Mouse (Mus musculus) megakaryocyte progenitor cell, adult 5-6 weeks (primary cell): ENCODE measurements around the gene Caskin1. TPM values are rescaled to one million over a fixed set of nuclear protein-coding genes. Genes with fewer than 3 reads are reported as not detected.

ENCODE experiments used
- ATAC-seq: replicated peaks from 2 replicates; pipeline ENCODE4 v1.8.0; 2016; ENCODE audit warnings: mild to moderate bottlenecking, moderate TSS enrichment, inconsistent platforms; ENCODE audit not compliant: poor library complexity
- total RNA-seq, 2 experiments: library from RNA; stranded (forward) in 1 of 2; stranded (reverse) in 1 of 2; fragments of 157-497, 149-512 nt in 1 of 2; fragments of 200-1000 nt in 1 of 2; gene quantifications; 2 replicates each; pipeline versions ENCODE4 v1.2.3 to v1.2.4; 2015 to 2017

The Caskin1 gene
- total RNA-seq, 2 experiments from 2014 or later = not detected

DNA sequence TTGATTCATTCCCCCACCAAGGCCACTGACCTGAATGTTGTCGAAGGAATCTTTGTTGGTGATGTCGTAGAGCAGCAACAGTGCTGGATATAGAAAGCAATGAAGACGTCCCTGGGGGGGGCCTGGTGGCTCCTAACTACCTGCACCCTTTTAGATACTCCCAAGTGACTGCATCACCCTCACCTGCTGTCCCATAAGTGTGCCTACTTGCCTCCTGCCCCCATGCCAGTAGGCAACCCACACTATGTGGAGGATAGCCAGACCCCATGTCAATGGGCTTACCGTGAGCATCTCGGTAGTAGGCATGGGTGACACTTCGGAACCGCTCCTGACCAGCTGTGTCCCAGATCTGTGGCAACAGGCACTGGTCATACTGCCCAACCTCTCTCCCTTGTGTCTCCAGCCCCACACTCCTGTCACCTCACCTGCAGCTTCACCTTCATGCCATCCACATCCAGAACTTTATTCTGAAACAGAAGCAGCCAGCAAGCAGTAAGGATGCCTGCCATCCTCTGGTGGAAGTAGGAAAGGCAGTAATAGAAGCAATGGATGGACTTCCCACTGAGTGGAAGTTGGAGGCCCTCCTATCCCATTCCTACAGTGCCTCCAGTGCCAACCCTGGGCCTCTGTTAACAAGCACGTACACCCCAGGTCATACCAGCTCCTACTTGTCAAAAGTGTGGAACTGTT lies 42.1 kb downstream of the Caskin1 start:
- no peak for ATAC-seq

DNA sequence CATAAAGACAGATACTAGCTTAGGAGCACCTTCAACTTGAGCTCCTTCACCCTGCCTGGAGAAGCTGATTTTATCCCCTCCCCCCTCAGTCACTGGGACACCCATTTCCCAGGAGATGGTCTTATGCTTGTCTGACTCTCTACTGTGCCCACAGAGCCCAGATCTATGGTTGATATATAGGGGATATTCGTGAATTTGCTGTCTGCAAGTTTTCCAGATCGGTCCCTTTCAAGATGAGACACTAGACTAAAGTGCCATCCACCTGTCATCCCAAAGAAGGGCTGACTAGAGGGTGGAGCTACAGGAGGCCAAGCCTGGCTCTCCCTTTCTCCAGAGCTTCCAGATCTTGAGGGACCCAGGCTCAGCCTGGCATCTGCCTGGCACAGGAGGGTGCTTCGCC lies 42.7 kb downstream of the Caskin1 start:
- ATAC-seq = no peak

DNA sequence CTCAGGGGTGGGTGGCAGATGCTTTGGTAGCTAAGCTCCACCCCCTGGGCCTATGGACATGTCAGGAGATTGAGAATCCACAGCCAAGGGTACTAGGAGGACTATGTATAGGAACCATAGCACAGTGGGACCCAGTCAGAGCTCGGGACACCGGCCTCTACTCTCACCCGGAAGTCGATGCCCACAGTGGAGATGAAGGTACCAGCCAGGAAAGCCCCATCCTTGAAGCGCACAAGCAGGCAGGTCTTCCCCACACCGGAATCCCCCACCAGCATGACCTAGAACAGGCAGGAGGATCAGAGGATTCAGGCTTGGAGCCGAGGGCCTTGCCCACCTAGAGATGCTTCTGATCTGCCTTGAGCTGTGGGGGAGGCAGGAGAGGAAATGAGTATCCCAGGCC lies 43.6 kb downstream of the Caskin1 start:
- ATAC-seq = no peak

DNA sequence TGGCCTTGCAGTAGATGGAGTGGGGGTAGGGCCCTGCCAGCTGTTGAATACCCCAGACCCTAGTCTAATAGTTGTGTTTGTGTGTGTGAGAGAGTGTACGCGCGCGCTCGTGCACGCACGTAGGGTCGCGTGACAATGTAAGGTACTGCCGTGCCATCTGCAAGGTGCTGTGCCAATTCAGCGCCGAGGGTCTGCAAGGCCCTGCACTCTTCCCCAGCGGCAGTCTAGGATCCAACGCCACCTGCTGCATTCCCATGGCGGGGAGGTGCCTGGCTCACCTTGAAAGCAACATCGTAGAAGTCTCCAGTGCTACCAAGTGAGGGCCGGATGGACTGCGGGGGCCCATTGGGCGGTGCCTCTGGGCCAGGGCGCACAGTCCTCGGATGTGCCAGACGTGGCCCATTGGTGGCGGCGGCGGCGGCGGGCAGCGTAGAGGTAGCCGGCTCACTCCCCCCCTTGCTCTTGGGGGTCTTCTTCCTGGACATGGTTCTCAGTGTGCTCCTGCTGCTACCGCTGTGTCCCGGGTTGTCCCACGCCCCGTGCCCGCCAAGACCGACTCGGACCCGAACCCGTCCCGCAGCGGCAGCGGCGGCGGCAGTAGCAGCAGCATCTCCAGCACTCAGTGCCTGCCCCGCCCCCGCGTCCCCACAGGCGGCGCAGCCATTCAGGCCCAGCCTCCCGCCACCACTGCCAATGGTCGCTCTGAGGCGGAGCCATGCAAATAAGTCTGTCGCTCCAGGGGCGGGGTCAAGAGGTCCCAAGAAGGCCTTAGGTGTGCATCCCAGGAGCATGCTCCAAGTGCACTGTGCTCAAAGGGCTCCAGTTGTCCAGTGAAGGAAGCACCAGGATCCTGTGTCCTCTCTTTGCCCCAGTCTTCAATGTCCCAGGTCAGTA lies 44.9 kb downstream of the Caskin1 start:
- peak; percentile 91 for ATAC-seq

DNA sequence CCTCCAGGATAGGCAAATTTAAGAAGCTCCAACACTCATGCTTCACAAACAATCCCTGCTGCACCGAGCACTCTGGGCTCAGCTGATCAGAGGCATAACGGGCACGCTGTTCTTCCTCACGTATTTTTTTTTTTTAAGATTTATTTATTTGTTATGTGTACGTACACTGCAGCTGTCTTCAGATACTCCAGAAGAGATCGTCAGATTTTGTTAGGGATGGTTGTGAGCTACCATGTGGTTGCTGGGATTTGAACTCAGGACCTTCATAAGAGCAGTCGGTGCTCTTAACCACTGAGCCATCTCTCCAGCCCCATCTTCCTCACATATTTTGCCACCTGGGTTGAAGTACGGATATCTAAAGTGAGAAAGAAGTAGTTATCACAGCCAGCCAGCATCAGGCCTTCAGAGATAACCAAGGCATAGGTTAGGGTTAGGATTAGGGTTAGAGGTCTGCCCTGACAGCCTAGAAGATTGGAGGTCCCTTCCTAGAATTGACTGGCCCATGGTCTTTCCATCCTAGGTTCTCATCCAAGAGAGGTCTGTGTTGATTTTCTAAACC lies 45.8 kb downstream of the Caskin1 start, which contains the start of gene Rab26:
Gene Rab26 (minus strand): TSS at position 51 of the 559 bp plus-strand sequence.
- ATAC-seq = peak; percentile 9; the same call in 1 of the 2 replicates

DNA sequence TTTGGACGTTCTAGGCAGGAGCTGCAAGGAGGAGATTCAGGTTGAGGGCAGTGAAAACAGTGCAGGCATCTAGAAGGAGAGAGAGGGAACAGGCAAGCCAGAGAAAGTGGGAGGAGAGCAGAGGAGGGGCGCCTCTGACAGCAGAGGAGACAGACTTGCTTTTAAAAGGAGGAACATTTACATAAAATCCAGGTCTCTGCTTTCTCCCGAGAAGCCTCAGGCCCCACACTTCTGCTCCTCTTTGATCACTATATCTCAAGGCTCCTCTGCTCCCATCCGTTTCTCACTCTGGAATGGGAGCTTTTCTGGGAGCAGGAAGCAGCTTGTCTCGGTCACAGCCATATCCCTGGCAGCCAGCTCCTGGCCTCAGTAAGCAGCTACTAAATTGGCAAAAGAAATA lies 46.9 kb downstream of the Caskin1 start:
- ATAC-seq = no peak

DNA sequence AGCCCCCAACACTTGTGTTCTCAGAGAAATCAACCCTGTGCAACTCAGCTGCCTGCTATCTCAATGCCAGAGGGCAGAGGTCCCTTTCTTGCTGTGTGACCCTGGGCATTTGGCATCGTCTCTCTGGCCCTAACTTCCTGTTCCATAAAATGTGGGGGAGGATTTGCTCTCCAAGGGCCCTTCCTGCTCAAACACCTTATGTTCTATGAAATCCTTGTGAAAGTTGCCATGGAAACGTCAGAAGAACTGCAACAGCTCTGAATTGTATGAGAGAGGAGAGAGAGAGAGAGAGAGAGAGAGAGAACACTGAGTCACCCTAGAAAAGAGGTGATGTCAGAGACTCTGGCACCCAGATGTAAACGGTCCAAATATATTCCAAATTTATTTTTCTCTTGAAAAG lies 49.1 kb downstream of the Caskin1 start:
- ATAC-seq = no peak

DNA sequence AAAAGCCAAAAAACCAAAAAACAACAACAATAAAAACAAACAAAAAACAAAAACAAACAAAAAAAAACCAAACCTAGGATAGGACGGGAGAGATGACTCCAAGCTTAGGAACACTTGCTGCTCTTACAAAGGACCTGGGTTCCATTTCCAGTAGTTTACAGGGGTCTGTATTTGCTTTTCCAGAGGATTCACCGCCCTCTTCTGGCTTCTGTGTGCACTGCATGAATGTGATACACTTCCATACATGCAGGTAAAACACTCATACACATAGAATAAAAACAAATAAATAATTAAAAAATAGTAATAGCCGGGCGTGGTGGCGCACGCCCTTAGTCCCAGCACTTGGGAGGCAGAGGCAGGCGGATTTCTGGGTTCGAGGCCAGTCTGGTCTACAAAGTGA lies 50.5 kb downstream of the Caskin1 start:
- ATAC-seq = peak; percentile 62

DNA sequence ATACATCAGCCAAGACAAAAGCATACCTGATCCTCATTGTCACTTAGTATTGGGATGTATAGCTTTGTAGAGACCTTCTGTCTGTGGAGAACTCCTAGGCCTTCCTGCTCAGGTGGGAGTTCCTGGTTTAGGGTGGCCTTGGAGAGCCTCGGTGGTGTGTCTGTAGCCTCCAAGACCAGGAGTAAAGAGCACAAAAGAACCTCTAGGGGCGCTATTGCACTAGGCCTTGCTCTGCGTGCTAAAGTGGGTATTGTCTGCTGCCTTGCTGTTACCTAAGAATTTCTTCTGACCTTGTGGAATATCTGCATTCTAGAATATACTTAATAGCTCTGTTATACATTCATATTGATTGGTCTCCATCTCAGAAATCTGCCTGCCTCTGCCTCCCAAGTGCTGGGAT lies 52.0 kb downstream of the Caskin1 start:
- ATAC-seq = peak; percentile 99

DNA sequence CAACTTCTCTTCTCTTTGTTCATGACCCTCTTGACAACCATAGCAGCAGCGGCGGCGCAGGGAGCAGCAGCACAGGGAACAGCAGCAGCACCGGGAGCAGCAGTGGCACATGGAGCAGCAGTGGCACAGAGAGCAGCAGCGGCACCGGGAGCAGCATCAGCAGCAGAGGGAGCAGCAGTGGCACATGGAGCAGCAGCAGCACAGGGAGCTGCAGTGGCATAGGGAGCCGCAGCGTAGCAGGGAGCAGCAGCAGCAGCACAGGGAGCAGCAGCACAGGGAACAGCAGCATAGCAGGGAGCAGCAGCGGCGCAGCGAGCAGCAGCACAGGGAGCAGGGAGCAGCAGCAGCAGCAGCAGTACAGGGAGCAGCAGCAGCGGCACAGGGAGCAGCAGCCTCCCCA lies 56.2 kb downstream of the Caskin1 start:
- ATAC-seq = no peak

DNA sequence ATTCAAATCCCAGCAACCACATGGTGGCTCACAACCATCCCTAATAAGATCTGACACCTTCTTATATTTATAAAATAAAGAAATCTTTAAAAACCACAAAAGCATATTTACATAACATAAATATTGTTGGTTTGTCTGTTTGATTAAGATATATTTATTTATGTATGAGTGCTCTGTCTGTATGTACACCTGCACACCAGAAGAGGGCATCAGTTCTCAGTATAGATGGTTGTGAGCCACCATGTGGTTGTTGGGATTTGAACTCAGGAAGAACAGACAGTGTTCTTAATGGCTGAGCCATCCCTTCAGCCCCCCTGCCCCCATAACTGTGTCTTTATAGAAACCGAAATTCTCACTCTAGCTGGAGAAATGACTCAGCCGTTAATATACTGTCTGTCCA lies 56.8 kb downstream of the Caskin1 start:
- ATAC-seq = no peak

DNA sequence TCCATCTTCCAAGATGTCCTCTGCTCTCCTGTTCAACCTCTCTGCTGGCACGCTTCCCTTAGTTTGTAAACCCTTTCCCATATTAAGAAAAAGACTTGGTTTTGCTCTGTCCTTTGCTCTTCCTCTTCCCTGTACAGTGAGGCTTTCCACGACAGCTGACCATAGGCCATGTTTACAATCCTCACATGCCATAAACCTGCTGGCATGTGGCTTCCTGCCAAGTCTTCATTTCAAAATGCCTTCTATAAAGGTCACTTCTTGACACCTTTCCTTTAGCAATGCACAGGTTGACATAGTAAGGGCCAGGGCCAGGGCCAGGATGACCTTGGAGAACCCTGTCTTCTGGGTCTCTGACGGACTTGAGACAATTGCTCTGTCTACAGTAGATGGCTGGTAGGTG lies 57.8 kb downstream of the Caskin1 start:
- no peak for ATAC-seq

DNA sequence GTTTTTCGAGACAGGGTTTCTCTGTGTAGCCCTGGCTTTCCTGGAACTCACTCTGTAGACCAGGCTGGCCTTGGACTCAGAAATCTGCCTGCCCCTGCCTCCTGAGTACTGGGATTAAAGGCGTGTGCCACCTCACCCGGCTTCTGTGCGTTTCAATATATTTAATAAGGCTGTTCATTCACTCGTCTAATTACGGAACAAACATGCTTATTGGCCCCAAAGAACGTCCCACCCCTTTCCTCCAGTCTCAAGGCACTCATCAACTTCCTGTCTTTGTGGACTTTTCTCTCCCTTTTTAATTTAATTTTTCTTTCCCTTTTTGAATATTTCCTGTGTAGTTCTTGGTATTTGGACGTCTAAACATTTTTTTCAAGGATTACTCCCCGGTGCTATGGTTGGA lies 60.0 kb downstream of the Caskin1 start:
- 0 out of 2 replicates have a peak, but pooled peaks have one; percentile 17 for ATAC-seq

DNA sequence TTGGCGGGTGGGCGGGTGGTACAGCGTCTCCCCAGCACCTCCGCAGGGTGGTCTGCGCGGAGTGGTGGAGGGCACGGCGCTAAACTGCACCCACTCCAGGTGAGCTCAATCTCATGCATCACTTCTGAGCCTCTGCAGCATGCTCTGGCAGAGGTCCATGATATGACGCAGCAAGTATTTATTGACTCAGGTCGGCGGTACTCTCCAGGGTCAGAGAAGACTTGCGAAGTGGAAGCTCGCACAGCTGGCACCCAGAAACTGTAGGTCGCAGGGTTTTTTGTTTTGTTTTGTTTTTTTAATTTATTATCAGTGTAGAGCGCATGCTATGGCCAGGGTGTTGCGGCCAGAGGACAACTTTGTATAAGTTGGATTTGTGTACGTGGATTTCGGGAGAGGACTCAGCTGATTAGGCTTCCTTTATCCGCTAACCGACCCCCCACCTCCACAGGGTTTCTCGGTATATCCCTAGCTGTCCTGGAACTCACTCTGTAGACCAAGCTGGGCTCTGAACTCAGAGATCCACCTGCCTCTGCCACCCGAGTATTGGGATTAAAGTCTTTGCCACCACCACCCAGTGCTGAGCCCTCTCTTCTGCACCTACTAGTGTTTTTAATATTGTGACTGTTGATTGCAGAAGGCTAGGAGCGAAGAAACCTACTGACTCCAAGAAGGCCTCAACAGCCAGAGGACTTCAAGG lies 60.7 kb downstream of the Caskin1 start:
- ATAC-seq = peak; percentile 36

DNA sequence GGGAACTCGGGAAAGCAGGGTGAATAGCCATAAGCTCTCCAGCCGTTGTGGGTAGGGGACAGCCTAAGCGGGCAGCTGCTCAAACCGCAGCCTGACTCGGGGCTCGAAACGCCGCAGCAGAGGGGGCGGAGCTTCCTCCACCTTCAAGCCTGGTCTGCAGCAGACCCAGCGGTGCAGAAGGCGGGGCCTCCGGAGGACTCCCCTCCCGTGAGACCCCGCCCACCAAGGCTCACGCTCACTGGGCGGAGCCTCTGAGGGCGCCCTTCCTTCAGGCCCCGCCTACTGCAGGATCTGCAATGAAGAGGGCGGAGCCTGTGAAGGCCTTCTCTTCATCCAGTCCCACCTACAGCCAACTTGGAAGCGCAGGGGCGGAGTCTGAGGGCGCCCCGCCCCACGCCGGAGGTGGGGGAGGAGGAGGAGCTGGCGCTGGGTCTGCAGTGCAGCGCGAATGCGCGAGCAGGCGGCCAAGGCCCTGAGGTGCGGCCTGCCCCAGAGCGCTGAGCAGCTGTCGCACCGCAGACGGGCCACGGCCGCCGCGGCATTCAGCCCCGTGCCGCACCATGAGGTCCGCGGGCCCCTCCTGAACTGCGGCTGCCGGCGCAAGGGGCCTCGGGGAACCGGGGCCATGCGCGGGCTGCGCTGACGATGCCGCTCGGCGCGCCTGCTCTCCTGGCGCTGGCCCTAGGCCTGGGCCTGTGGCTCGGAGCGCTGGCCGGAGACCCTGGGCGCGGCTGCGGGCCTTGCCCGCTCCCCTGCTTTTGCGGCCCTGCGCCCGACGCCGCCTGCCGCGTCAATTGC lies 61.4 kb downstream of the Caskin1 start, which contains the start of gene Pkd1:
Gene Pkd1 (plus strand): TSS at position 217 of the 798 bp plus-strand sequence.
- ATAC-seq = peak; percentile 91

DNA sequence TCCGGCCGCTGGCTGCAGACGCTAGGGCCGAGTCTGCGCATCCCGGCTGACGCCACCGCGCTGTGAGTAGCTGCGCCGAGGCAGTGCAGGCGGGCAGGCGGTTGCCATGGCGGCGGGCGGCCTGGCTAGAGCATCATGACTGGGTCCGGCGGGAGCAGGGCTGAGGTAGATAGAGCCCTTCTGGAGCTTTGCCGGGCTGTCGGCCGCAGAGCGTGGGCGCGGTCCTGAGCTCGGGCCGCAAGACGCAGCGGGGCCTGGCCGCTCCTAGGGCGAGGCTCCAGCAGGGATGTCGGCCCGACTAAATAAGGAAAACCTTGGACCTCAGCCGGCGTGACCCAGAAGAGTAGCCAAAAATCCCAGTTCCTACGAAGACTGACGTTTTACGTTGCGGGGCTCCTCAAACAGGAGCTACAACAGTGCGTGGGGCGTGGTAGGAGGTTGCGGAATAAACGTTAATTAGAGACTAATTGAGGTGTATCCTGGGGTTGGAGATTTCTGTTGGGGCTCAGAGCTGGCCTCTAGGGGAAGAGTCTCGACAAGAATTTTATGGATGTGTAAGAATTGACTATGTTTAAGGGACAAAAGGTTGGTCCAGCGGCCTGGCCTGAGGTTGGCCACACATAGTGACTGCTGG lies 62.1 kb downstream of the Caskin1 start:
- peak; percentile 24; the same call in 1 of the 2 replicates for ATAC-seq

DNA sequence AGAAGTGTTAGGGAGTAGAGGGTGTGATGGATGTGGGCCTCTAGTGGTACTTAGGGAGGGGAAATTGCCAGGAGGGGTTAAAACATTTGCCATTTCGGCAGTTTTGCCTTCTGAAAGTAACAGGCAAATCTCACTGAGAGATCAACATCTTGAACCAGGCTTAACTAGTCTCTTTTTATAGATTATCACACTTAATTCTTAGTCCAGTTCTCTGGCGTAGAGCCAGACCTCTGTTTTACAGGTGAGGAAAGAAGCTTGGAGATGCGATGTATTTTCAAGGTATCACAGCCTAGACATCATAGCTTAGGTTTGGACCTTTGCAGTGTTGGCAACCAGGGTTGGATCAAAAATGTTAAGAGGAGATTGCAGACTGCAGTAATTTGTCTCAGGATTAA lies 62.6 kb downstream of the Caskin1 start:
- no peak for ATAC-seq

DNA sequence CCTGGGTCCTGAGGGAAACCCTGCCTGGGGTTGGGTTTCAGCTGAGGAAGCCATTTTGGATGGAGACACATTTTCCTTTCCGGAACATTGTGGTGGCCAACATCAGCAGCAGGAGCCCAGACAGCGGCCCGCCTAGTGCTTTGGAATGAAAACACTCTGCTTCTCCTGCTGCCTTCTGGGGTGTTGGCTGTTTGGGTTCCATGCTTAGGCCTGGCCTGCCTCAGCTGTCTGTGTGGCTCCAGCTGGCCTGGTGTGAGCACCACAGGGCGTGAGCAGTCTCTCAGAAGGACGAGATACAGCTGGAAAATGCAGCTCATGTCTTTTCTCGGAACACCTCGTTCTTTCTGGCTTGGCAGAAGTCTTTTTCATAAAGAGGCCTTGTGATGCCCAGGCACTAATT lies 68.7 kb downstream of the Caskin1 start:
- no peak for ATAC-seq
